ENCODE assay signal across 22 mouse cellular contexts in the genomic region with DNA sequence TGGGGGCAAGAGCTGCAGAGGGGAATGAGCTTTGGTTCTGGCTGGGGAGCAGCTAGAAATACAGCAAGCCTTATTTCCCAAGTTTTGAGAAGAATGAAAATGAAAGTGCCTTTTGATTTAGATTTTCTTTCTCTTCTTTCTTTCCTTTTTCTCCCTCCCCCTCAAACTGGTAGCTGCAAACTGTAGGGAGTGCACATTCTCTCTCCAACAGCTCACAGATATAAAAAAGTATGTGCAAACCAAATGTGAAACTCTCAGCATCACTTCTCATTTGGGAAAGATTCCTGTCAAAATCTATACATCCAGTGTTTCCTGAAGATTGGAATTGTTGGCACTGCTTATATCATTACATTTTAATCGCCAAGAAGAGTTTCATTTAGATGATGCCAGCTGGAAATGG.
DNase-seq lines count a peak whose midpoint lies in the region; ATAC-seq and TF ChIP-seq lines count a peak whose summit lies in the region.
"Had no signal": no experiment of that assay in that cellular context is flagged by ENCODE, and none has a peak within 500 bp of the region (broad histone marks: within the 10 kb centered on the region; RNA-seq: fewer than 3 reads in every experiment).

No protein-coding gene starts in this region.

- peak overlapping the region; percentile 54 for H3K4me3 ChIP-seq in lung, adult 2 months (replicated peaks; ENCODE audit: extremely low read depth, low read depth, low read length)
- H3K4me3 ChIP-seq in small intestine, adult 2 months (ENCODE audit: low read depth, low read length) = peak overlapping the region; percentile 39
- H3K4me3 ChIP-seq: forebrain, embryonic 13.5 days; heart, adult 2 months; heart, embryonic 15.5 days; hindbrain, embryonic 10.5 days had no signal

- no peak for TF ChIP-seq POLR2A in lung, adult 2 months (IDR thresholded peaks at IDR 0.05; ENCODE audit: borderline replicate concordance, extremely low read depth, low read depth, low read length)
- TF ChIP-seq POLR2A in small intestine, adult 2 months (IDR thresholded peaks at IDR 0.05; ENCODE audit: low read depth, low read length) = no peak

- no peaks in the 10 kb centered on the region for H3K4me1 ChIP-seq in lung, adult 2 months (ENCODE audit: control insufficient read depth, insufficient read depth, low read length)
- peaks cover 2% of the 10 kb centered on the region; the same call in 1 of the 2 replicates for H3K4me1 ChIP-seq in small intestine, adult 2 months (ENCODE audit: control insufficient read depth, insufficient read depth, insufficient read length, low read length)
- H3K4me1 ChIP-seq: forebrain, embryonic 13.5 days; heart, embryonic 15.5 days; hindbrain, embryonic 10.5 days had no signal

- no peak for DNase-seq in frontal cortex, postnatal 14 days (ENCODE audit: low spot score in 2 of 2)
- DNase-seq in lung, adult 2 months = no peak
- no peak for DNase-seq in lung, adult 18-20 months
- no peak for DNase-seq in layer of hippocampus, adult 9-11 months
- no peak for DNase-seq in right cerebral cortex, adult 18-20 months
- DNase-seq: adrenal gland, adult 8-10 months; adrenal gland, postnatal 36 days; B cell, adult 2 months; cerebellum, adult 11-12 months; cerebellum, adult 9-10 months; cerebellum, postnatal 36 days; forebrain, postnatal 0 days; gastrocnemius, postnatal 10 days; heart, adult 2 months had no signal

- 66% methylated on average over 1 of the region's 1 CpGs for WGBS in lung, adult 2 months
- 71% methylated on average over 1 of the region's 1 CpGs for WGBS in small intestine, adult 2 months

- peak; percentile 94 for ATAC-seq in frontal cortex, adult (ENCODE audit: low TSS enrichment)
- ATAC-seq: CD4-positive, CD25-positive, alpha-beta regulatory T cell, adult 4 months; forebrain, embryonic 13.5 days; forebrain, postnatal 0 days had no signal

- no peak for TF ChIP-seq CTCF in lung, adult 2 months (IDR thresholded peaks at IDR 0.05; ENCODE audit: insufficient read depth, low read length)
- no peak for TF ChIP-seq CTCF in small intestine, adult 2 months (IDR thresholded peaks at IDR 0.05; ENCODE audit: extremely low read depth, insufficient read length, insufficient replicate concordance, low read depth, low read length)

- H3K27me3 ChIP-seq in small intestine, adult 2 months (ENCODE audit: control insufficient read depth, insufficient read depth, low read length) = no peaks in the 10 kb centered on the region
- H3K27me3 ChIP-seq: forebrain, embryonic 13.5 days; heart, embryonic 15.5 days had no signal

- H3K27ac ChIP-seq in small intestine, adult 2 months (ENCODE audit: insufficient read depth, low read depth, low read length) = peak overlapping the region; percentile 46; the same call in 1 of the 2 replicates
- H3K27ac ChIP-seq: forebrain, embryonic 13.5 days; heart, adult 2 months; heart, embryonic 15.5 days; hindbrain, embryonic 10.5 days; hindbrain, embryonic 14.5 days had no signal

- H3K36me3 ChIP-seq in small intestine, adult 2 months (ENCODE audit: control insufficient read depth, insufficient read depth, low read length) = no peaks in the 10 kb centered on the region
- H3K36me3 ChIP-seq: G1E; heart, embryonic 15.5 days; hindbrain, embryonic 10.5 days had no signal
